Mouse (Mus musculus): Measurements from ENCODE around the gene Gtf2h2.
"Not testable (repeated sequence)": the region's sequence is repeated elsewhere in the genome, so short reads cannot be mapped to it uniquely, and the experiment has no call there.

Gtf2h2 gene

GRCm38 (mm10) chr13:100491623-100492022, 756 bp downstream of the Gtf2h2 start:
- DNase-seq (ENCODE audit: inconsistent age in 2 of 2, low spot score in 1 of 2) = no peak

- no peak for DNase-seq (ENCODE audit: inconsistent age in 2 of 2, low spot score in 1 of 2)
Observed at GRCm38 (mm10) chr13:100490424-100490823, 2.0 kb downstream of the Gtf2h2 start.

DNA sequence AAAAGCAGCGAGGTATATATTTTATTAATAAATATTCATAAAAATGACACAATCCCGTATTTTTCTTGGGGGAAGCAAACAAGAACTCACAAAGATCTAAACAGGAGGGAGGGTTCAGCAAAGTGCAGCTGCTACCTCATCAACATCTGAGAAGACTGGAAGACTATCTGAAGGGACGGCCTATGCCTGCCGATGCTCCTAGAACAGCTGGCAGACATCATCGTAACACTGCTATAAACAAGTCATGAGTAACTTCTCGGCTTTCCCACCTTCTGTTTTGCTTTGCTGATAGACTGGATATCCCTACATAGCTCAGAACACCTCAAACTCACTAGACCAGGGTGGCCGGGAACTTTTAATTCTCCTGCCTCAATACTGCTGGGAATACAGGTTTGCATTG, 8.8 kb downstream of the Gtf2h2 start:
- DNase-seq (ENCODE audit: inconsistent age in 2 of 2, low spot score in 1 of 2) = no peak

- DNase-seq (ENCODE audit: inconsistent age in 2 of 2, low spot score in 1 of 2) = no peak
Observed at GRCm38 (mm10) chr13:100463527-100464222, 28.7 kb downstream of the Gtf2h2 start.

GRCm38 (mm10) chr13:100461336-100461735, 31.0 kb downstream of the Gtf2h2 start:
- no peak for DNase-seq (ENCODE audit: inconsistent age in 2 of 2, low spot score in 1 of 2)

DNA sequence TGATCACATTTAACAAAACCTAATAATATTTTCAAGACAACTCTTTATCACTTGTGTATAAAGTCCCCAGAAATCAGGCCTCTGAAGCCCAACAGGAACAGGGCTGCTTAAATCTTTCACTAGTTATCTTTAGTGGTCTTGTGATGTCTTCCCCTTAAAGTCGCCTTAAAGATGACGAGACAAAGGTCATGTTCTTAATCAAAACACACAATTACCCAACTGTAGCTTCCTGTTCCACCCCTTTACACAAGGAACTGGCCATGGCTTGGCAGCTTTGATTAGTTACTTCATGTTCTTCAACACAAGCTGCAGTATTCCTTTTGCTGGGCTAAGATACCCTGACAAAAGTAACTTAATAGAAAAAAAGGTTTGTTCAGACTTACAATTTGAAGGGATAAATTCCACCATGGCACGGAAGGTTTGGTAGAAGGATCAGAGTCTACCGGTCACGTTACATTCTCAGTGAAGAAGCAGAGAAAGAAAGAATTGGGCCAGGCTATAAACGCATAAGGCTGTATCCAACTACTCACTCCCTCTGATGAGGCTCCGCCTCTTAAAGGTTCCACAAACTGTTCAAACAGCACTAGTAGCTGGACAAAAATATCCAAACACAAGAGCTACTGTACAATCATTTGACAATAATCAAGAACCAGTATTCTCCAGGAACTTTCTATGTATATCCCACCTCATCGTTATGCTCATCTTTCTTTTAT, 39.8 kb downstream of the Gtf2h2 start, which contains the start of gene Naip1:
TSS of gene Naip1 (minus strand) at position 455 of the 713 bp plus-strand sequence.
- not testable (repeated sequence) for DNase-seq (ENCODE audit: inconsistent age in 2 of 2, low spot score in 1 of 2)

DNA sequence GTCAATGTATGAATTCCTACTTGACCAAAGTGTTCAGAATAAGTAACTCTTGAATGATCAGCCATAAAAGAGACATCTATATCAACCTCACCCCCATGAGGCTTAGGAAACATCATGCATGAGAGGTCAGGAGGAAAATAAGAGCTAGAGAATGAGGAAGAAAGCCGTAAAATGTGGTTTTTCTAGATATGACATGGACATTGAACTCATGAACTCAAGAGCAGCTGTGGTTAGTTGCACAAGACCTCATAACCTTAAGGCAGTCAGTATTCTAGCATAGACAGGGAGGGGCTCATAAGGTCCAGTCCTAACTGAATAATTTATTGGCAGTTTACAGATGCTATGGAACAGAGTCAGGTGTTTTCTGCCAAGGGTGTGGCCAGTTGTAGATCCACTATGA, 42.9 kb downstream of the Gtf2h2 start:
- no peak for DNase-seq (ENCODE audit: inconsistent age in 2 of 2, low spot score in 1 of 2)

DNA sequence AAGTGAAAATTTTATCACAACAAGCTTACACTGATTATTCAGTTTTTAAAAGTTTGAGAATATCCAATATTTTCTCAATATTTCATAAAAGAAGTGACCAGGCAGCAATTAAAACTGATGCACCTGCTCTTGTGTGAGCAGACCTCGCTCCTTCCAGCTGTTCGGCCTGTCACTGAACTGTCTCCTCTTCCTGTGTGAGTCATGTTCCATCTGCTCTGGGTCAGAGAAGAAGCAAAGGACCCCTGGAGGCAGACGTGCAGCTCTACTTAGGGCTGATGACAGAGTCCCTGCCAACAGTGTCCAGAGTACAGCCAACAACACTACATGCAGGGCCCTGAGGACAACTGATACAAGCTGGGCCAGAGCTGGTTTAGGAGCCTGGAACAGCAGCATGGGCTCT, 52.3 kb downstream of the Gtf2h2 start:
- DNase-seq (ENCODE audit: inconsistent age in 2 of 2, low spot score in 1 of 2) = no peak

DNA sequence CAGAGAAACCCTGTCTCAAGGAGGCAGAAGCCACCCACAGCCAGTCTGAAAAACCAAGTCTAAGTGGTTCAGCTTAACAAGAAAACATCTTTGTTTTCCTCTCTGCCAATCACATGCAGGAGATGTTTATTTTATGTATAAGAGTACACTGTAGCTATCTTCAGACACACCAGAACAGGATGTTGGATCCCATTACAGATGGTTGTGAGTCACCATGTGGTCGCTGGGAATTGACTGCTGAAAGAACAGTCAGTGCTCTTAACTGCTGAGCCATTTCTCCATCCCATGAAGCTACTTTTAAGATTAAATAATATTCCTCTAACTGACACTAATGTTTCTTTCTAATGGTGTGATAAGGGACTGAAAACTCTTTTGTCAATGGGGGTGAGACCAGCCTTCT, 53.7 kb downstream of the Gtf2h2 start:
- no peak for DNase-seq (ENCODE audit: inconsistent age in 2 of 2, low spot score in 1 of 2)

- DNase-seq (ENCODE audit: inconsistent age in 2 of 2, low spot score in 1 of 2) = no peak
Observed at GRCm38 (mm10) chr13:100437322-100437825, 55.0 kb downstream of the Gtf2h2 start.

GRCm38 (mm10) chr13:100436556-100437163, 55.7 kb downstream of the Gtf2h2 start:
- not testable (repeated sequence) for DNase-seq (ENCODE audit: inconsistent age in 2 of 2, low spot score in 1 of 2)

DNA sequence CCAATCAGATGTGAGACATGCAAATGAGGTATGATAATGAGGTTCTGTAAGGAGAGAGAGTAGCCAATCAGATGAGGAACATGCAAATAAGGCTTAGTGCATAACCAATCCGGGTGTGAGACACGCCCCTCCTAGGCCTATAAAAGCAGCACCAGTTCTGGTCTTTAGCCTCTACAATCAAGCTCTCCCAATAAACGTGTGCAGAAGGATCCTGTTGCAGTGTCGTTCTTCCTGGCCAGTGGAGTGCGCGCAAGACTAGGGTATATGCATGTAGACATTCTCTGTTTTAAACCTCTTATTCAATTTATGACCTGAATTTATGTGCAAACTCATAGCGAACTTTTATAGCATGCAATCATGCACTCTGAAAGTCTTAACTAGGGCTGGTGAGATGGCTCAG, 72.4 kb downstream of the Gtf2h2 start:
- not testable (repeated sequence) for DNase-seq (ENCODE audit: inconsistent age in 2 of 2, low spot score in 1 of 2)

DNA sequence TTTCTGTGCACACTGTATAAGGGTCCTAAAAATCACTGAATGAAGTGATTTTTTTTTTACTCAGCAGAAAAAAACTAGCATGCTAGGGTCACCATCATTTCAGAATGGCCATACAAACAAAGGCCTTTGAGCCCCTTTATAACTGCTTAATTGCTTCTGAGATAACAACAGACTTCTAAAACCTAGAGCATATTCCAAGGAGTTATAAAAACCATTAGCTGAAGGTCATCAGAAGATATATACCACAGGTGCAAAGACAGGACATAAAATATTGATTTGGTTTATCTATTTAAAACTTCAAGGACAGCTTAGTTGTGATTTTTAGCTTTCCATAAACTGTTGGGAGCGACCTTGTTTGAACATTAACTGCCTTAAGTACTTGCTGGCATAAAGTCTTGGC, 78.0 kb downstream of the Gtf2h2 start:
- DNase-seq (ENCODE audit: inconsistent age in 2 of 2, low spot score in 1 of 2) = no peak
